Mouse (Mus musculus) lung, postnatal 14 days (tissue): Measurements from ENCODE around the gene Suv39h1.
A peak's percentile ranks its signal among the peaks of the same experiment; 100 is the strongest.
"Not testable (repeated sequence)": the region's sequence is repeated elsewhere in the genome, so short reads cannot be mapped to it uniquely, and the experiment has no call there.

Experiments used
- DNase-seq: peaks from one replicate; pipeline ENCODE4 v3.0.0; 2021

The Suv39h1 gene

GRCm38 (mm10) chrX:8020111-8020778, 54.3 kb downstream of the Suv39h1 start:
- peak; percentile 1 for DNase-seq

DNA sequence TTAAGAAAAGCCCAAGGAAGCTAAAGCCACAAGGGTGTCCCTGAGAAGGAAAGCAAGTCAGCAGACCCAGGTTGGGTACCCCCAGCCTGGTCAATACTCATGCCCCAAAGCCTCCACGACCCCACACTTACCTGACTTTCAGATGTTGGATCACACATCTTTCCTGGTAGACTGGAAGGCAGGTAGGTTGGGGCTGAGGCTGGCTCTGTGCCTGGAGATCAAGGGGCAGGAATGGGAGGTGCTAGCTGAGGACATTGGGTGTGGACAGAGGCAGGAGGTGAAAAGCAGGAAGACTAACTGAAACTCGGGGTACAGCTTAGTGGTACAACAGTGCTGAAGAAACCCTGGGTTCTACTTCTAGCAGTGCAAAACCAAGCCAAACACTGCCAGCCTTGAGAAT, 56.3 kb downstream of the Suv39h1 start, which contains the start of gene Glod5:
TSS of gene Glod5 (minus strand) at position 207 of the 400 bp plus-strand sequence.
- no peak for DNase-seq

DNA sequence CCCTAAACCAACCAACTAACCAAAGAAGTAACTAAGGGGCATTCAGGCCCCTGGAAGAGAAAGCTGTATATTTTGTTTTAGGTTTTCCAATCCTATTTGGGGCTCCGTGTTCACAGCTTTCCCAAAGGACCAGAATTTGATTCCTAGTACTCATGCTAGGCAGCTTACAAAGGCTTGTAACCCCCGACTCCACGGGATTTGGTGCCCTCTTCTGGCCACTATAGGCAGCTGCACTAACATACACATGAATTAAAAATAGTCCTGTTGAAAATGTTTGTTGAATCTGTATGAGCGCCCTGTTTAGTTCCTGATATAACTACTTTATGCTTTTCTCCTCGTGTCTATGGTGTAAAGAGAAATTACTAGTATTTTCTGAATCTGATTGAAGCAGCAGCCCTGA, 57.4 kb downstream of the Suv39h1 start:
- peak; percentile 42 for DNase-seq

GRCm38 (mm10) chrX:8015675-8016074, 58.9 kb downstream of the Suv39h1 start:
- DNase-seq, result not testable (repeated sequence)

GRCm38 (mm10) chrX:8013569-8014314, 60.8 kb downstream of the Suv39h1 start:
- DNase-seq, result no peak

- DNase-seq, result no peak
Measured at GRCm38 (mm10) chrX:8013157-8013556, 61.4 kb downstream of the Suv39h1 start.
